Mouse (Mus musculus) heart, adult 2 months (tissue): ENCODE results near the gene Frem1. TPM values are rescaled to one million over a fixed set of nuclear protein-coding genes. Genes with fewer than 3 reads are reported as not detected.

Experiments
- DNase-seq, 2 experiments: peaks; one replicate each; pipeline ENCODE4 v3.0.0; 2021
- H3K27ac ChIP-seq: fragments of 200-600 bp; 2 replicates; pipeline ENCODE4 v1.8.1; 2022
- H3K27me3 ChIP-seq: fragments of 200-500 bp; 2 replicates; pipeline ENCODE4 v1.6.1; 2012; ENCODE audit warnings: mild to moderate bottlenecking, low read length, inconsistent platforms, mixed read lengths; ENCODE audit not compliant: control insufficient read depth, insufficient read depth
- H3K36me3 ChIP-seq: fragments of 200-500 bp; 2 replicates; pipeline ENCODE4 v1.6.1; 2012; ENCODE audit warnings: low read length, inconsistent platforms; ENCODE audit not compliant: control insufficient read depth, insufficient read depth
- H3K4me1 ChIP-seq: fragments of 200-500 bp; 2 replicates; pipeline ENCODE4 v1.6.1; 2011; ENCODE audit warnings: low read length; ENCODE audit not compliant: control insufficient read depth, insufficient read depth
- H3K4me3 ChIP-seq: fragments of 200-600 bp; 2 replicates; pipeline ENCODE4 v1.8.1; 2022
- H3K79me2 ChIP-seq: fragments of 200-500 bp; replicated peaks from 2 replicates; pipeline ENCODE4 v1.6.1; 2012; ENCODE audit warnings: mild to moderate bottlenecking, inconsistent platforms, low read length, moderate library complexity, mixed read lengths; ENCODE audit not compliant: control insufficient read depth, insufficient read depth
- H3K9ac ChIP-seq: fragments of 200-500 bp; 2 replicates; pipeline ENCODE4 v1.6.1; 2012; ENCODE audit warnings: low read depth, mild to moderate bottlenecking, control low read depth, inconsistent platforms, low read length, mixed read lengths
- CTCF ChIP-seq: fragments of 200-600 bp; IDR thresholded peaks from 2 replicates; pipeline ENCODE4 v1.8.1; 2022; ENCODE audit warnings: antibody characterized with exemption, mild to moderate bottlenecking, moderate library complexity
- EP300 ChIP-seq: fragments of 200-500 bp; IDR thresholded peaks from 2 replicates; pipeline ENCODE4 v1.6.1; 2011; ENCODE audit warnings: low read depth, low read length, control low read depth; ENCODE audit not compliant: insufficient read depth
- POLR2A ChIP-seq: fragments of 200-500 bp; IDR thresholded peaks from 2 replicates; pipeline ENCODE4 v1.6.1; 2011; ENCODE audit warnings: mild to moderate bottlenecking, low read depth, low read length, control low read depth; ENCODE audit not compliant: insufficient read depth
- WGBS: fragments of 180-500 bp; shearing (Covaris S2); methylation state at CpG from one replicate; pipeline ENCODE4 v1.1.7; 2018; 5-methylcytosine and 5-hydroxymethylcytosine counted together
- intact Hi-C: fragments of 180-260 bp; cut with DNase I; formaldehyde crosslinking; loops from one replicate; pipeline ENCODE4 v1.15.1; 2025
- polyA plus RNA-seq: library from polyadenylated mRNA; depleted of rRNA; stranded (reverse); fragments of >200 nt; gene quantifications from 2 replicates; pipeline ENCODE4 v1.2.3, GENCODE M21; 2012
- total RNA-seq, 2 experiments: library from RNA; stranded (reverse); gene quantifications; 2 replicates each; pipeline ENCODE4 v1.2.3; 2021

Gene Frem1
- total and polyA plus RNA-seq, 3 experiments, result 0.21 to 0.52 (median 0.21) TPM

DNA sequence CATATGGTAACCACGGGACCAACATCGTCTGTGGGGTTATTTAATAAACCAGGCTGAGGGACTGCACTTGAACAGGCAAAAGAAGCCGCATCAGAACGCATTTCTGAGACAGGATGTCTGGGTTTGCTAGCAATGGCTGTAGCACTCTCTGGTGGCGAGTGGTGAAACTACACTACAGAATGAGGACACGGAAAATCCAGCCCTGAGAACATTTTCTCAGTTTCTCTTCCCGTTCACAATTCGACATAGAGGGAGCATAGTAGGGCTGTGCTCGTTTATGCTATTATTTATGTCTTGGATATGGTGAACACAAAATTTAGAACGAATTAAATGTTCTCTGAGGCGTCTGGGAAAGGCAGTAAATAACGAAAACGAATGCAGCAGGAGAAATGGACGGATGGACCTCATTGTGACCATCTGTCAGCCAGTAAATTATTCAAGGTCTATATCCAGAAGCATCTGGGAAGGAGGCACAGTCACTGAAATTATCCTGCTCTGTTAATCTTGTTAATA, 118.4 kb downstream of the Frem1 start:
- Histone ChIP-seq H3K9ac (no peak overlapping the region), H3K36me3 (no peaks in the 10 kb centered on the region), H3K4me1 (peaks cover 1% of the 10 kb centered on the region; the same call in 1 of the 2 replicates), H3K27ac (no peak overlapping the region), H3K27me3 (no peaks in the 10 kb centered on the region), H3K79me2 (no peaks in the 10 kb centered on the region), H3K4me3 (peak overlapping the region; percentile 28)
- DNase-seq, result peak; percentile 48 to 70
- WGBS, result 11% methylated on average over 14 of the region's 14 CpGs
- intact Hi-C loops, result loop anchor here (2.0 to 10.0 kb wide), 7 partner anchors 76 to 1755 kb away; partner anchors contain the start of gene Zdhhc21
- TF ChIP-seq CTCF (peak; percentile 94), EP300 (0 out of 2 replicates have a peak, but pooled peaks have one; percentile 58), POLR2A (no peak)

DNA sequence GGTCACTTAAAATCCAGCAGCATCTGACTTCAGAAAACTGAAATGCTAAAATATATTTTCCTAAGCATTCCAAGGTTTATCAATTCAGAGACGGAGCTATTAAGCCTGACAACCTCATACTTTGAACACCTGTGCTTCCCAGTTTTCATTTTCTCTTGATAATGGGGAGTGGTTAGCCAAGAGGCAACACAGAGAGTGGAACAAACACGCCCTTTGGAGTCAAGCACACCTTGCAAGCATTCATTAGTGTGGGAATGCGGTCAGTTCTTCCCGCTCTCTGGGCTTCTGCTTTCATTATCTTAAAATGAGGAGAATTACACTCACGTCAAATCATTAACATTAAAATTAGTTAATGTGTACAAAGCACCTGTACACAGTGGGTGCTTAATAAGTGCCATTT, 122.1 kb downstream of the Frem1 start:
- Histone ChIP-seq H3K9ac (no peak overlapping the region), H3K36me3 (no peaks in the 10 kb centered on the region), H3K27me3 (no peaks in the 10 kb centered on the region), H3K27ac (no peak overlapping the region), H3K79me2 (no peaks in the 10 kb centered on the region), H3K4me1 (peaks cover 1% of the 10 kb centered on the region; the same call in 1 of the 2 replicates), H3K4me3 (no peak overlapping the region)
- no peak for DNase-seq
- TF ChIP-seq CTCF, result no peak
- TF ChIP-seq EP300, result no peak
- no peak for TF ChIP-seq POLR2A
- WGBS, result 92% methylated on average over 5 of the region's 5 CpGs
- intact Hi-C loops, result loop anchor here (5.0 to 10.0 kb wide), 5 partner anchors 73 to 1438 kb away; partner anchors contain the start of gene Zdhhc21

DNA sequence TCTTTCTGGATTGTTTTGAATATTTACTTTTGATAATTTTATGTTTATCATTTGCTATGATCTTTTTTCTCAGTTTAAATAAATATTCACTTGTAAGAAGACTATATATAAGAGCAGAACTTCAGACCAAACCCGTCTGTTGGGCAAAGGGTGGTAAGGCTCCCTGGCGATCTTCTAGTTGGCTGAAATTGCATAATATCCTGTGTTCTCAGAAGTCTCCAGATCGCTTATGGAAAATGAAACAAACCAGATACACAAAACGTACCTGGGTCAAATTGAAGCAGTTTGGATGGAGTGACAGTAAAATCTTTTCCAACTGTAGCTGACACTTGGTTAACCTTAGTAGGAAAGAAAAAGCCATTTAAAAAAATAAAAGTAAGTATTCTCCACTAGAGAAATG, 130.2 kb downstream of the Frem1 start:
- intact Hi-C loops, result no loop called here
- no peak overlapping the region for H3K4me3 ChIP-seq
- no peaks in the 10 kb centered on the region for H3K79me2 ChIP-seq
- H3K36me3 ChIP-seq, result no peaks in the 10 kb centered on the region
- no peak overlapping the region for H3K9ac ChIP-seq
- WGBS, result 60% methylated on average over 4 of the region's 4 CpGs
- H3K4me1 ChIP-seq, result no peaks in the 10 kb centered on the region
- no peak overlapping the region for H3K27ac ChIP-seq
- DNase-seq, result no peak
- no peaks in the 10 kb centered on the region for H3K27me3 ChIP-seq
- TF ChIP-seq POLR2A, result no peak

DNA sequence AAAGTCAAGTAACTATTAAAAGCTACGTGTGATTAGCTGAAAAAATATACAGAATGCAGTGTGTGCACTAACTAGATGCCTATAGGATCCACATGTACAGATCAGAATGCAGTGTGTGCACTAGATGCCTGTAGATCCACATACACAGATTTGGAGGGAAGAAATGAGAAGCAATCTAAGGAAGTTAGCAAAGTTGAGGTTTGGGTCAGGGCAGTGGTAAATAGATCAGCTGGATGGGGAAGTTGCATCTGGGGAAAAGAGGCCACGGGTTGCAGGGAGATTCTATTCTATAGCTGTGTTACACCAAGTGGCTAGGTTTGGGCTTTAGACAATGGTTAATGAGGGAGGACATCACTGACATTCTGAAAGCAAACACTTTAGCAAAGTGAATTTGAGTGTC, 133.5 kb downstream of the Frem1 start:
- Histone ChIP-seq H3K4me1 (no peaks in the 10 kb centered on the region), H3K27ac (no peak overlapping the region), H3K79me2 (no peaks in the 10 kb centered on the region), H3K9ac (no peak overlapping the region), H3K36me3 (no peaks in the 10 kb centered on the region), H3K27me3 (no peaks in the 10 kb centered on the region), H3K4me3 (no peak overlapping the region)
- DNase-seq, result no peak
- 74% methylated on average over 2 of the region's 2 CpGs for WGBS
- no peak for TF ChIP-seq EP300
- no peak for TF ChIP-seq POLR2A
- no peak for TF ChIP-seq CTCF
- intact Hi-C loops, result no loop called here

DNA sequence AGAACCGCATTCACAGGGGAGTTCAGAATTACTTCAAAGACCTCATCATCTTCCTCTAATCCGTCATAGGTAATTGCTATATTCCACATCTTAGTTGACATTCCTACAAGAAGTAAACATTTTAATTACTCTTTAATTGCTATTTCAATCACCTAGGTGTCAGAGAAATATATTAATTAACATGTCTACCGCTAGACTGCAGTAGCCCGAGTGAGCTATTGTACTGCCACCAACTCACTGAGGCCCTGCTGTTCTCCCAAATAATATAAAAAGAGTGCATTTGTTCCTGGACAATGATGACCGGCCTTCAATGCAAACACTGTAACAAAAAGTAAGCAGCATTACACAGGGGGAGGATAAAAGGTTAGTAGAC, 135.5 kb downstream of the Frem1 start:
- Histone ChIP-seq H3K27me3 (no peaks in the 10 kb centered on the region), H3K27ac (no peak overlapping the region), H3K4me1 (no peaks in the 10 kb centered on the region), H3K9ac (no peak overlapping the region), H3K4me3 (no peak overlapping the region), H3K36me3 (no peaks in the 10 kb centered on the region), H3K79me2 (no peaks in the 10 kb centered on the region)
- intact Hi-C loops, result no loop called here
- WGBS, result 75% methylated on average over 5 of the region's 5 CpGs
- no peak for TF ChIP-seq CTCF
- no peak for TF ChIP-seq EP300
- no peak for TF ChIP-seq POLR2A
- no peak for DNase-seq

DNA sequence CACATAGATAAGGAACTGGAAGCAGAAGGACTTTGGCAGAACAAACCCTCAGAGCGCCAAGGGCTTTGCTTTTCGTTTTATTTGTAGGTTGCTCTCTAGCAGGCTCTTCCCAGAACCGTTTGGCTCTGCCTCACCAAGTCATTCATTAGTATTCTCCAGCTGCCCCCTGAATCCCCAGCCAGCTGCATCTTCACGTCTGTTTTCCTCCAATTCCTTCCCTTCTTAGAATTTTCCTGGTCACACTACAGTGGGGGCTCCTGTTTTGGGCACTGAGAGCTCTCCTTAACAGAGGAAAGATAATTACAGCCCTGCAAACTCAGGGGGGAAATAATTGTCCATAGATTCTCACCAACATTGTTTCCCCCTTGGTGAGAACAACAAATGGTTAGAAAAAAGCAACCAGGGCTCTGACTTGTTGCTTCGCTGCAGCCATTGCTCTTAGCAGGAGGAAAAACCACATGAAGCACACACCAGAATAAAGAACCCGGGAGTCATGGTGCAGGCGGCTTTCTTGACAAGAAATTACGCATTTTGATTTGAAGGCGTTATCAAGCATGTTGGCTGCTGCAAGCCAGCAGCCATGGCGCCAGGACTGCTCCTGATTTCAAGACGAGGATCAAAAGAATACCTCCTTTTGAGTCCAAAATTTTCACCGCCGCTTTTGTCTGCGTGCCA, 136.0 kb downstream of the Frem1 start:
- WGBS, result 42% methylated on average over 14 of the region's 14 CpGs
- H3K36me3 ChIP-seq, result no peaks in the 10 kb centered on the region
- 0 out of 2 replicates have a peak overlapping the region, but pooled peaks have one; percentile 17 for H3K4me3 ChIP-seq
- intact Hi-C loops, result no loop called here
- peak in 1 of 2 experiments; percentile 7 for DNase-seq
- H3K4me1 ChIP-seq, result no peaks in the 10 kb centered on the region
- no peaks in the 10 kb centered on the region for H3K79me2 ChIP-seq
- H3K9ac ChIP-seq, result no peak overlapping the region
- H3K27ac ChIP-seq, result no peak overlapping the region
- TF ChIP-seq CTCF, result no peak
- no peaks in the 10 kb centered on the region for H3K27me3 ChIP-seq
